Mouse (Mus musculus) cortical plate, adult 2 months (tissue): Measurements from ENCODE around the gene Iqcj.

Source experiments
- CTCF ChIP-seq: fragments of 200-500 bp; IDR thresholded peaks from 2 replicates; pipeline ENCODE4 v1.5.1; 2011; ENCODE audit warnings: mild to moderate bottlenecking, control low read depth, low read length; ENCODE audit not compliant: insufficient read depth; ENCODE audit errors: extremely low read depth
- POLR2A ChIP-seq: fragments of 200-500 bp; IDR thresholded peaks from 2 replicates; pipeline ENCODE4 v1.6.1; 2011; ENCODE audit warnings: mild to moderate bottlenecking, low read length, control low read depth; ENCODE audit not compliant: insufficient read depth; ENCODE audit errors: extremely low read depth

DNA sequence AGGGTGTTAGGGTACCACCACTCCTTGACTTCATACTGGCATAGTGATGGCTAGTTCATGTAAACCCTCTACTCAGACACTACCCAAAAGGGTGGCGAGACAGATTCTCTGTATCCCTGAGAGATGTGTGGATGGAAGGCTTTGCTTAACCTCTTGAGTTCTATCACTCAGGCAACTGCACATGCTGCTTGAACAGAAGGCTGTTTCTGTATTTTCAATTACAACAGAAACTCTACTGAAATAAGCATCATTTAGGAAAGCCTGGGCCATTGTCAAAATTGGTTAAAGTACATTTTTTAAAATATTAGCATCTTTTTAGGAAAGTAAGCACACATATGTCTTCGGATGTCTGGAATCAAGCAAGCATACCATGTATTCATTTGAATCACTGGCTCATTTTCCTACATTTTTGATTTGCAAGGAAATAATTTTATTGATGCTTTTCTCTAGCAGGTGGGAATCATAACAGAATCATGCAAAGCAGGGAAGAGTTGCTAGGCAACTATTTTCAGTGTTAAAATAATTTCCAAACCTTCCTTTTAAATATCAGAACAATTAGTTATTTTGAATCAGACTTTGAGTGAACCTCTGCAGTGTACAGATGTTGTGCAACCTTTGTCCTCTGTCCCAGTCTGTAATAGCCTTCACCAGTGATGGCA, 82.4 kb downstream of the Iqcj start:
- no peak for TF ChIP-seq CTCF
- TF ChIP-seq POLR2A: no peak
